Mouse (Mus musculus): Measurements from ENCODE around the gene Tln2. TPM values are rescaled to one million over a fixed set of nuclear protein-coding genes. Genes with fewer than 3 reads are reported as not detected.

The Tln2 gene
- total RNA-seq, 1 experiment, result 20.2 TPM

DNA sequence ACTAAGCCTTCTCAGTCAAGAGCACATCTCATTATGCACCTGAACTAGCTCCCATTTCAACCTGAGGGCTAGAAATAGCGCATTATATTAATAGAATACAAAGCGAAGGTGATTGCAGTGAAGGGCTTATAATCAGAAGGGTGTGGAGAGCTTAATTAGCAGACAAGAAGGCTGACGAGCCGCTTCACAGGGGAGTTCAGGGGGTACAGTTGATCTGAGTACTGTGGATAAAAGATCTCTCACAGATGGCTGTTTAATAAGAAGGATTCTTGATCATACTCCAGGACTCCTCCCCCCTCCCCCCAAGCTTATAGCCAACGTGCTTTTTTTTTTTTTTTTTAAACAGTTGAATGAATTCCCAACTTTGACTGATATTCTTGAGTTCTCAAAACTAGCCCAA lies 198.0 kb downstream of the Tln2 start:
- no peaks in the 10 kb centered on the region for H3K9me3 ChIP-seq (ENCODE audit: control insufficient read depth, insufficient read depth, low read depth, low read length)
- DNase-seq (ENCODE audit: low read depth, low spot score), result no peak
- H3K4me1 ChIP-seq (ENCODE audit: control insufficient read depth in 2 of 2, insufficient read depth in 2 of 2, low read length in 2 of 2, poor library complexity in 1 of 2), result peaks cover 5 to 8% of the 10 kb centered on the region in 2 experiments; a peak in 2 of 4 replicates
- no peak overlapping the region for H3K9ac ChIP-seq (ENCODE audit: insufficient read depth, low read depth, low read length, poor library complexity, severe bottlenecking)
- in situ Hi-C loops (cut with MboI; ENCODE audit: low sequenced_read_pairs in 2 of 2, unreplicated experiment in 2 of 2), result no loop called here
- H3K4me3 ChIP-seq (ENCODE audit: insufficient read depth in 1 of 2, low read depth in 1 of 2, low read length in 2 of 2, poor library complexity in 1 of 2, severe bottlenecking in 1 of 2), result no peak overlapping the region
- no peak overlapping the region for H3K27ac ChIP-seq (ENCODE audit: insufficient read depth, low read depth, low read length, poor library complexity, severe bottlenecking)
- TF ChIP-seq ZC3H11A (IDR thresholded peaks at IDR 0.05; ENCODE audit: borderline replicate concordance, low read depth, low read length), result no peak
- no peak for TF ChIP-seq CHD2 (IDR thresholded peaks at IDR 0.05; ENCODE audit: low read depth, low read length)
- TF ChIP-seq ZNF384 (IDR thresholded peaks at IDR 0.05; ENCODE audit: low read depth, low read length), result no peak
- TF ChIP-seq HCFC1 (IDR thresholded peaks at IDR 0.05; ENCODE audit: borderline replicate concordance, insufficient read depth, low read length), result no peak
- TF ChIP-seq MAFK (IDR thresholded peaks at IDR 0.05; ENCODE audit: insufficient read depth, low read depth, low read length), result no peak
- peaks cover 3% of the 10 kb centered on the region; the same call in 1 of the 2 replicates for H3K36me3 ChIP-seq (ENCODE audit: control insufficient read depth, insufficient read depth, low read length, poor library complexity, severe bottlenecking)

DNA sequence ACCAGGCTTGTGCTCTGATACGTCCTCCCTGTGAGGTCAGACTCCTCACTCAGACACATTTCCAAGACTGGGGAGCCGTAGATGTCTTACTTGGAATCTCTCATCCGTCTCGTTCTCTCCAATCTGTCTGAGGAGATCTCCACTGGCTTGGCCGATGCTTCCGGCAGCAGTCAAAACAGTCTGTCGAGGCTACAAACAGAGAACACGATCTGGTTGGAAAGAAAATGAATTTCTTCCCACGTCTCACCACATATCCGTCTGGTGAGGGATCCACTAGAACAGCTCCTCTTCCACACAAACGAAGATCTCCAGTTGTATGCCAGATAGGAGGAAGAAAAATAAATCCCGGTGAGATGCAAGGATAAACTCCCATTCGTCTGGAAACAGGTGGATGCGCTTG lies 205.1 kb downstream of the Tln2 start:
- TF ChIP-seq ZNF384 (IDR thresholded peaks at IDR 0.05; ENCODE audit: low read depth, low read length), result no peak
- H3K4me3 ChIP-seq (ENCODE audit: insufficient read depth in 1 of 2, low read depth in 1 of 2, low read length in 2 of 2, poor library complexity in 1 of 2, severe bottlenecking in 1 of 2), result no peak overlapping the region

DNA sequence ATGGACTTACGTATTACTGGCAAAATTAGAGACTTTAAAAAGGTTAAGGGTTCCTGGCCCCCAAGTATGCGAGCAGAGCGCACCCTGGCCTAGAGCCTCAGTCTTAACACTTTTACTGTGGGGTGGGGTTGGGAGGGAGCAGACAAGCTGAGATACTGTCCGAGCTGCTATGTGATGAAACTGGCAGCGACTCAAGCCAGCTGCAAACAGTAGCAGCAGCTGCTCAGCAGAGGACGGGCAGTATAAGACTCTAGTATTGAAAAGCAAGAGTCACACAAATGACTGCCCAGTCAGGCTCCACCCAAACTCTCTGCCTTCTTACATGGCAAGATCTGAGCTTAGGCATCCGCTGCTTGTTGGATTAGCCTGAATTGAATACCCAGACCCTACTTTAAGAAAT lies 206.1 kb downstream of the Tln2 start:
- no peak overlapping the region for H3K9ac ChIP-seq (ENCODE audit: insufficient read depth, low read depth, low read length, poor library complexity, severe bottlenecking)
- no peak overlapping the region for H3K4me3 ChIP-seq (ENCODE audit: insufficient read depth in 1 of 2, low read depth in 1 of 2, low read length in 2 of 2, poor library complexity in 1 of 2, severe bottlenecking in 1 of 2)
- no peak overlapping the region for H3K27ac ChIP-seq (ENCODE audit: insufficient read depth, low read depth, low read length, poor library complexity, severe bottlenecking)
- H3K9me3 ChIP-seq (ENCODE audit: control insufficient read depth, insufficient read depth, low read depth, low read length), result no peaks in the 10 kb centered on the region
- TF ChIP-seq ZC3H11A (IDR thresholded peaks at IDR 0.05; ENCODE audit: borderline replicate concordance, low read depth, low read length), result no peak
- TF ChIP-seq MAFK (IDR thresholded peaks at IDR 0.05; ENCODE audit: insufficient read depth, low read depth, low read length), result no peak
- no peak for TF ChIP-seq HCFC1 (IDR thresholded peaks at IDR 0.05; ENCODE audit: borderline replicate concordance, insufficient read depth, low read length)
- no peak for TF ChIP-seq CHD2 (IDR thresholded peaks at IDR 0.05; ENCODE audit: low read depth, low read length)
- TF ChIP-seq ZNF384 (IDR thresholded peaks at IDR 0.05; ENCODE audit: low read depth, low read length), result no peak
- in situ Hi-C loops (cut with MboI; ENCODE audit: low sequenced_read_pairs in 2 of 2, unreplicated experiment in 2 of 2), result no loop called here
- no peak for DNase-seq (ENCODE audit: low read depth, low spot score)
- no peaks in the 10 kb centered on the region for H3K4me1 ChIP-seq (ENCODE audit: control insufficient read depth in 2 of 2, insufficient read depth in 2 of 2, low read length in 2 of 2, poor library complexity in 1 of 2)
- no peaks in the 10 kb centered on the region; the same call in 1 of the 2 replicates for H3K36me3 ChIP-seq (ENCODE audit: control insufficient read depth, insufficient read depth, low read length, poor library complexity, severe bottlenecking)

More for the DNA sequence above, 205.1 kb downstream of the Tln2 start:
- no peak overlapping the region for H3K9ac ChIP-seq (ENCODE audit: insufficient read depth, low read depth, low read length, poor library complexity, severe bottlenecking)
- in situ Hi-C loops (cut with MboI; ENCODE audit: low sequenced_read_pairs in 2 of 2, unreplicated experiment in 2 of 2), result no loop called here
- no peaks in the 10 kb centered on the region for H3K9me3 ChIP-seq (ENCODE audit: control insufficient read depth, insufficient read depth, low read depth, low read length)
- H3K27ac ChIP-seq (ENCODE audit: insufficient read depth, low read depth, low read length, poor library complexity, severe bottlenecking), result no peak overlapping the region
- DNase-seq (ENCODE audit: low read depth, low spot score), result no peak
- no peaks in the 10 kb centered on the region; the same call in 1 of the 2 replicates for H3K36me3 ChIP-seq (ENCODE audit: control insufficient read depth, insufficient read depth, low read length, poor library complexity, severe bottlenecking)
- no peaks in the 10 kb centered on the region for H3K4me1 ChIP-seq (ENCODE audit: control insufficient read depth in 2 of 2, insufficient read depth in 2 of 2, low read length in 2 of 2, poor library complexity in 1 of 2)

DNA sequence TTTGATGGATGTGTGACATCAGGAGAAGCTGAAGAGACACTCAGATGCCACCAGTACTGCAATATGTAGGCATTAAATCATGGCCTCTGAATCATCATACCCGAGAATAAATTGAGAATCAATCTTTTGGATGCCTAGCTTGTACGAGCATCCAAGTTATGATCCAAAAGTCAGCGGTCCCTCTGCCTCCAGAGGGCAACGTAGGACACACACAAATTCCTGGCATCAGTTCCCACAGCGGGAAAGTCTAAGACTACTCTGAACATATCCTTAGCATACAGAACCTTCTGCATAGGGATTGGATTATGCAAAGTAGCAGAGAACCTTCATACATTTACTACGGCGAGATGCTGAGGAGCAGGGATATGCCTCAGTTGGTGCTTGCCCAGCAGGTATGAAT lies 210.5 kb downstream of the Tln2 start:
- in situ Hi-C loops (cut with MboI; ENCODE audit: low sequenced_read_pairs in 2 of 2, unreplicated experiment in 2 of 2), result no loop called here
- H3K27ac ChIP-seq (ENCODE audit: insufficient read depth, low read depth, low read length, poor library complexity, severe bottlenecking), result no peak overlapping the region
- H3K9me3 ChIP-seq (ENCODE audit: control insufficient read depth, insufficient read depth, low read depth, low read length), result no peaks in the 10 kb centered on the region
- H3K36me3 ChIP-seq (ENCODE audit: control insufficient read depth, insufficient read depth, low read length, poor library complexity, severe bottlenecking), result no peaks in the 10 kb centered on the region
- no peak for TF ChIP-seq HCFC1 (IDR thresholded peaks at IDR 0.05; ENCODE audit: borderline replicate concordance, insufficient read depth, low read length)
- TF ChIP-seq ZNF384 (IDR thresholded peaks at IDR 0.05; ENCODE audit: low read depth, low read length), result no peak
- no peak for TF ChIP-seq CHD2 (IDR thresholded peaks at IDR 0.05; ENCODE audit: low read depth, low read length)
- no peak for DNase-seq (ENCODE audit: low read depth, low spot score)
- no peak overlapping the region for H3K4me3 ChIP-seq (ENCODE audit: insufficient read depth in 1 of 2, low read depth in 1 of 2, low read length in 2 of 2, poor library complexity in 1 of 2, severe bottlenecking in 1 of 2)
- H3K9ac ChIP-seq (ENCODE audit: insufficient read depth, low read depth, low read length, poor library complexity, severe bottlenecking), result no peak overlapping the region
- peaks cover 0 to 8% of the 10 kb centered on the region in 2 experiments; a peak in 1 of 4 replicates for H3K4me1 ChIP-seq (ENCODE audit: control insufficient read depth in 2 of 2, insufficient read depth in 2 of 2, low read length in 2 of 2, poor library complexity in 1 of 2)

DNA sequence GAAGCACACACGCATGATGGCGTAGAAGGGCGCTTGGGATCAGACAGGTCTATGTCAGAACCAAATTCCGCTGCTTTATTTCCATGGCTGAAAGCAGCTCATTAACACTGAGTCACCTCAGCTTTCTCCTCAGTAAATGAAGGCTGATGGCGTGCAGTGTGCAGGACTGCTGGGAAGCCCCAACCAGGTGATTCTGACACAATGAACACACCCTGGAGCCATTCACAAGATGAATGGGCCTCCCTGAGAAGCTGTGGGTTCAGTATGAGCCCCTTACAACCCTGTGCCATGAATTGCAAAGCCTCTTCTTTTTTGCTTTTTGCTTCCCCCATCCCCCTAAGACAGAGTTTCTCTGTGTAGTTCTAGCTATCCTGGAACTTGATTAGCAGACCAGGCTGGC lies 212.3 kb downstream of the Tln2 start:
- TF ChIP-seq MAFK (IDR thresholded peaks at IDR 0.05; ENCODE audit: insufficient read depth, low read depth, low read length) (no peak), ZC3H11A (IDR thresholded peaks at IDR 0.05; ENCODE audit: borderline replicate concordance, low read depth, low read length) (no peak), CHD2 (IDR thresholded peaks at IDR 0.05; ENCODE audit: low read depth, low read length) (no peak), ZNF384 (IDR thresholded peaks at IDR 0.05; ENCODE audit: low read depth, low read length) (no peak), HCFC1 (IDR thresholded peaks at IDR 0.05; ENCODE audit: borderline replicate concordance, insufficient read depth, low read length) (no peak)
- H3K4me1 ChIP-seq (ENCODE audit: control insufficient read depth in 2 of 2, insufficient read depth in 2 of 2, low read length in 2 of 2, poor library complexity in 1 of 2), result peaks cover 0 to 11% of the 10 kb centered on the region in 2 experiments; a peak in 3 of 4 replicates
- H3K9me3 ChIP-seq (ENCODE audit: control insufficient read depth, insufficient read depth, low read depth, low read length), result no peaks in the 10 kb centered on the region
- H3K36me3 ChIP-seq (ENCODE audit: control insufficient read depth, insufficient read depth, low read length, poor library complexity, severe bottlenecking), result no peaks in the 10 kb centered on the region
- in situ Hi-C loops (cut with MboI; ENCODE audit: low sequenced_read_pairs in 2 of 2, unreplicated experiment in 2 of 2), result no loop called here
- no peak overlapping the region for H3K4me3 ChIP-seq (ENCODE audit: insufficient read depth in 1 of 2, low read depth in 1 of 2, low read length in 2 of 2, poor library complexity in 1 of 2, severe bottlenecking in 1 of 2)
- DNase-seq (ENCODE audit: low read depth, low spot score), result peak; percentile 36
- no peak overlapping the region for H3K9ac ChIP-seq (ENCODE audit: insufficient read depth, low read depth, low read length, poor library complexity, severe bottlenecking)
- peak overlapping the region; percentile 25; the same call in 1 of the 2 replicates for H3K27ac ChIP-seq (ENCODE audit: insufficient read depth, low read depth, low read length, poor library complexity, severe bottlenecking)

Measured in ES-E14 (cell line).